Mouse (Mus musculus): ENCODE data around the gene Cdh10.

GRCm38 (mm10) chr15:18869871-18870270, 51.1 kb downstream of the Cdh10 start:
- TF ChIP-seq CTCF (IDR thresholded peaks at IDR 0.05; ENCODE audit: low read depth, low read length) (no peak), POLR2A (IDR thresholded peaks at IDR 0.05; ENCODE audit: borderline replicate concordance, low read depth, low read length) (no peak)

Data from bone marrow macrophage, adult 2 months (primary cell).